Mouse (Mus musculus): ENCODE results near the gene Kbtbd4. TPM values are rescaled to one million over a fixed set of nuclear protein-coding genes. Genes with fewer than 3 reads are reported as not detected.
"Not testable (repeated sequence)": the region's sequence is repeated elsewhere in the genome, so short reads cannot be mapped to it uniquely, and the experiment has no call there.

Gene Kbtbd4
- total RNA-seq (2021): 10 to 100 TPM; 19.6 to 23.5 TPM
- long read RNA-seq, experiment 1, transcript Kbtbd4-202 (4 exons, 2,343 nt): minor isoform, 8 of 35 reads
- long read RNA-seq, experiment 1, transcript Kbtbd4-201 (4 exons, 2,437 nt): major isoform, 22 of 35 reads
- long read RNA-seq, experiment 1, partial matches to known transcripts: 1 of 35 reads
- long read RNA-seq, experiment 1, other reads (novel, unspliced or antisense): 4 of 35 reads
- long read RNA-seq, experiment 2, transcript Kbtbd4-202 (4 exons, 2,343 nt): minor isoform, 5 of 19 reads
- long read RNA-seq, experiment 2, transcript Kbtbd4-201 (4 exons, 2,437 nt): major isoform, 11 of 19 reads
- long read RNA-seq, experiment 2, partial matches to known transcripts: 1 of 19 reads
- long read RNA-seq, experiment 2, other reads (novel, unspliced or antisense): 2 of 19 reads

- peak; percentile 65 to 84 for DNase-seq (ENCODE audit: low spot score in 2 of 2)
Measured at GRCm38 (mm10) chr2:90904076-90904855, at the start of gene Kbtbd4, which contains the start of gene Ndufs3. Gene Kbtbd4, plus strand, starts transcription at chr2:90904740. Gene Ndufs3, minus strand, starts transcription at chr2:90904827.

GRCm38 (mm10) chr2:90861486-90861885, 43.1 kb upstream of the Kbtbd4 start:
- DNase-seq (ENCODE audit: low spot score in 2 of 2): no peak

DNA sequence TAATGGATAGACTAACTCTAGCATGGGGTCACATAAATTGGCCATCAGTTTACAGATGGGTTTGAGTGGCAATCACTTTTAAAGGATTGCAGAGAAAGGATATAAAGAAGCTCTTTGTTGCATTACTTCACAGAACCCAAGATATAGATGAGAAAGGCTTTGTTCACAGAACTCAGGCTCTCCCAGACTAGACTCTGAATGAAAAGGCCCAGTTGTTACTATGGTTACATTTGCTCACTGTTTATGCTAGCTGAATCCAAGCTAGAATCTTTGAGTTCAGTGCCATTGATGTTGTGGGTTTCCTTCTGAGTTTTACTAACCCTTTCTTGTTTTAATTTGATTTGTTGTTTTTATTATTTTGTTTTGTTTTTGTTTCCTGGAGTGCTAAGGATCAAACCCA, 40.4 kb upstream of the Kbtbd4 start:
- DNase-seq (ENCODE audit: low spot score in 2 of 2): no peak

DNA sequence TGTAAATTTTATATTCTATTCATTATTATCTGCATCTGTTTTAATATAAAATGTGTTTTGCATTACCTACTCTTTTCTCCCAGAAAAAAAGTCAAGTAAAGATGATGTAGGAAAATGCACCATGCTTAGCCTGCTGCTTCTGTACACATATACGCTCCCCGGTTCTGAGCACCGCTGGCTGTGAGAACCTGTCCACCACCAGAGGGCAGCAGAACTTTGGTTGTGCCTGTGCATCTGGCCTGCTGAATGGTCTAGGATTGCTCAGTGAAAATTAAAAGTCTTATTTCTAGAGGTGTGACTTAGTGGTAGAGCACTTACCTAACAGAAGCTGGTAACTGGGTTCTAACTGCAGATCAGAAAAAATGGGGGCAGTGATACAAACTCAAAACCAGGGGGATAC, 38.0 kb upstream of the Kbtbd4 start:
- DNase-seq (ENCODE audit: low spot score in 2 of 2): peak; percentile 66 to 81

DNA sequence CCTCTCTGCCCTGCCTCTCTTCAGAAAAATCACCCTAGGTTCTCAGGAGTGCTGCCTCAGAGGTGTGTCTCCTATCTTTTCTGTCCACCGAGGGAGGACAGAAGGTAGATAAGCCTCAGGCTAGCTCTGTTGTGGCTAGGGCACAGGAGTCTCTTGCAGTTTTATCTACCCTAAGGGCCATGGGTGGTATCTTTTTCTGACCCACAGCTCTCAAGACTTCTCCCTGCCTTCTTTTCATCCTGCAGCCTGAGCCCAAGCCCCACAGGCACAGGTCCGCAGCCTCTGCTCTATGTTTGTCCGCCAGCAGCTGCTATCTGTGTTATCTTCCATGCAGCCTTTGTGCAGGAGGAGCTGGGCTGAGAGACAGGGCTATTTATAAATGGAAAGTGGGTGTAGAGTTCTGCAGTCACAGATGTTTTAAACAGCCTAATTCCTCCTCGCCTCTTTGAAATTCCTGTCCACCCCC, 34.4 kb upstream of the Kbtbd4 start:
- DNase-seq (ENCODE audit: low spot score in 2 of 2): no peak

- peak in 1 of 2 experiments; percentile 28 for DNase-seq (ENCODE audit: low spot score in 2 of 2)
Measured at GRCm38 (mm10) chr2:90871180-90871961, 33.2 kb upstream of the Kbtbd4 start.

DNA sequence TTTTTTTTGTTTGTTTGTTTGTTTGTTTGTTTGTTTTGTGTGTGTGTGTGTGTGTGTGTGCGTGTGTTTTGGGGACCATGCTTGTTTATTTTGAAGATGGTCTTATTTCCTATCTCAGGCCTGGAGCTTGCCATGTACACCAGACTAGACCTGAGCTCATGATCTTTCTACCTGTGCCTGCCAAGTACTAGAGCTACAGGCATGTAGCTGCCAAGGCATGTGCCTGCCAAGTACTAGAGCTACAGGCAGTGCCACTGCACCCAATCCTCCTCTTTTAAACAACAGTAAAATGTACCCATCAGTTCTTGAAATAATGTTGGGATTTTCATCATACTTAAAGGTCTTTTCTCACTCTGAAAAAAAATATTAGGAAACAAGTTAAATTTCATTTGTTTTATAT, 30.5 kb upstream of the Kbtbd4 start:
- no peak for DNase-seq (ENCODE audit: low spot score in 2 of 2)

DNA sequence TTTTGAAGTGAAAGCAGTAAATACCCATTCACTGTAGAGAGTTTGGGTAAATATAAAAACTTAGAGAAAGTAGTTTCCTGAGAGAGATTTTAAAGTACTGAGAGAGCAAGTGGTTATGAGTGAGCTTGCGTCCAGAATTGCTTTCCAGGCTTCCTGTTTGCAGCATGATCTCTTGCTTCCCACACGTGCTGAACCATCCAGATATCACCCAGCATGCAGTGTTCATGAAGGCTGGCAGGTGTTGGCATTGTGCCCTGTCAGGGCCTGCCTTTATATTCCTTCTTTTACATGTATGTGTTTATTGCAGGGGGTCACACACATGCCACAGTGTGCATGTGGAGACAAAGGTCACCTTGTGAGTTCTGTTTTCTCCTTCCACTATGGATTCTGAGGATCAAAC, 29.3 kb upstream of the Kbtbd4 start:
- DNase-seq (ENCODE audit: low spot score in 2 of 2): no peak

GRCm38 (mm10) chr2:90877584-90878259, 26.8 kb upstream of the Kbtbd4 start:
- no peak for DNase-seq (ENCODE audit: low spot score in 2 of 2)

GRCm38 (mm10) chr2:90879419-90879818, 25.1 kb upstream of the Kbtbd4 start:
- no peak for DNase-seq (ENCODE audit: low spot score in 2 of 2)

- DNase-seq (ENCODE audit: low spot score in 2 of 2): no peak
Measured at GRCm38 (mm10) chr2:90880144-90880785, 24.3 kb upstream of the Kbtbd4 start.

DNA sequence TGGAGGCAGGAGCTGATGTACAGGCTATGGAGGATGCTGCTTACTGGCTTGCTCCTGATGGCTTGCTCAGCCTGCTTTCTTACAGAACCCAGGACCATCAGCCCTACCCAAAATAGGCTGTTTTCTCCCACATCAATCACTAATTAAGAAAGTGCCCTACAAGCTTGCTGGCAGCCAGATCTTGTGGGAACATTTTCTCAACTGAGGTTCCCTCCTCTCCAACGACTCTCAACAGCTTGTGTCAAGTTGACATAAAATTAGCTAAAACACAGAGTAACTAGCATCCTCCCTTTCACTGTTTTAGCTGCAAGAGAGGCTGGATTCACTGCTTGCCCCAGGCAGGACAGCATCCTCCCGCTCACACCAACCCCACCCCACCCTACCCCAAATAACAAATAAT, 22.7 kb upstream of the Kbtbd4 start:
- DNase-seq (ENCODE audit: low spot score in 2 of 2): no peak

DNA sequence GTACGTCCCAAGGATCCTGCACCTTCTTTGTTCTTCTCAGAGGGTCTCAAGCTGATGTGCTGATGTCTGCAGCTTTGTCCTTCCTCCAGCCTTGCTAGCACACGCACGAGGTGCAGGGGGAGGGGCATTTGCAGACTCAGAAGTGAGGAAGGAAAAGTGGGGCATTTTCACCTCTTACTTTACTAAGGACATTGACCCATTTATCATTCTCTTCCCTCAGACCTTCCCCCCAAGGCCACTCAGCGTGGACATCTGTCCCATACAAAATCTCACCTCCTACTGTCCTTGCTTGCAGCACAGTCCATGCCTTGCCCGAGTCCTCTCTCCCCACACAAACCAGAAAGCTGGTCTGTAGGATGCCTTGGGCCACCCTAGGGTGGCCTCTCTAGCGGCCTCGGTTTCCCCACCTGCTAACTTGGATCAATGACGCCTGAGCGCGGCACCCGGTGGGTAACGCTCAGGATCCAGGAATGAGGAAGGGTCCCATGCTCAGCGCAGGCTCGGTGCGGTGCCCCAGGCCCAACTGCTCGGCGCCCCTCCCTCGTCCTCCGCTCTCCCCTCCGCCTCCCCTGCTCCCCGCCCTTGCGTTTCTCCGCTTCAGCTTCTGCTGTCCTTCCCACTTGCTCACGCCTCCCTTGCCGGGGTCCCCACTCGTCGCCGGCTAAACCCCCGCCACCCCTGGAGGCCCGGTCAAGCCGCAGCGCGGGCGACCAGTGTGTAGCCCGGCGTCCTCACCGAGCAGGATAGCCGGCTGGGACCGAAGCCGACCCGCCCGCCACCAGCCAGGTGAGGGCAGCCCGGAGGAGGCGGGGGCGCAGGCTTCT, 19.1 kb upstream of the Kbtbd4 start, which contains the start of gene C1qtnf4:
Gene C1qtnf4, plus strand, starts transcription at position 643 of the 824 bp plus-strand sequence.
- DNase-seq (ENCODE audit: low spot score in 2 of 2): no peak

DNA sequence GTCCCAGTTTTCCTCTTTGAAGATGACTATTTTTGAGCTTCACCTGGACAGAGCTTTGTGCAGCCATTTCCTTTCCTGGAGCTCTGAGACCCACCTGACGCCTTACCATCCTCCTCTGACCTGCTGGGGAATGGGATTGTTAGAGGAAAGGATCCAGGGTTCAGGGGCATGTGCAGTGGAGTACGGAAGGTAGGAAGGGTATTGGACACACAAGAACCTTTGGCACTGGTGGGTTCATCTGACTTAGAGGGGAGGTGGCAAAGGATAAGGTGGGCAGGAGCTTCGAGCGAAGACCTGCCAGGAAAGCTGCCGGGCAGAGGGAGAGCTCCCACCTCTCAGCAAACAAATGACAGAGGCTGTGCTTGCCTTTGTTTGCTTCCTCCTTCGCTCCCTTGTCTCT, 18.1 kb upstream of the Kbtbd4 start:
- no peak for DNase-seq (ENCODE audit: low spot score in 2 of 2)

DNA sequence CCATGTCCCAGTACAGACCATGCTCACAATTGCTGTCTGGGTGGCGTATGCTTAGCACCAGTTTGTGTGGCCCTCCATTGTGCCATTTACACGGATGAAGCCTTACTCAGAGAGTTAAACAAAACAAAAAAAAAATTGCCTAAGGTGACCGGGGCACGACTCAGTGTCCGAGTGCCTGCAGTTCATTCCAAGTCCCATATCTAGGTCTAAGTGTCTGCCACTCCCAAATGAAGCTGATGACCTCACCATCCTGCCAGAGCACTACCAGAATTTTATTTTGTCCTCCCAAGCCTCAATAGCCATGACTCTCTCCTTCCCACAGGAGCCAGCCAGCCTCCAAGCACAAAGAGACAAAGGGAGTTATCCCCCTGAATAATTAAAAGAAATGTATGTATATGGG, 16.9 kb upstream of the Kbtbd4 start:
- no peak for DNase-seq (ENCODE audit: low spot score in 2 of 2)

DNA sequence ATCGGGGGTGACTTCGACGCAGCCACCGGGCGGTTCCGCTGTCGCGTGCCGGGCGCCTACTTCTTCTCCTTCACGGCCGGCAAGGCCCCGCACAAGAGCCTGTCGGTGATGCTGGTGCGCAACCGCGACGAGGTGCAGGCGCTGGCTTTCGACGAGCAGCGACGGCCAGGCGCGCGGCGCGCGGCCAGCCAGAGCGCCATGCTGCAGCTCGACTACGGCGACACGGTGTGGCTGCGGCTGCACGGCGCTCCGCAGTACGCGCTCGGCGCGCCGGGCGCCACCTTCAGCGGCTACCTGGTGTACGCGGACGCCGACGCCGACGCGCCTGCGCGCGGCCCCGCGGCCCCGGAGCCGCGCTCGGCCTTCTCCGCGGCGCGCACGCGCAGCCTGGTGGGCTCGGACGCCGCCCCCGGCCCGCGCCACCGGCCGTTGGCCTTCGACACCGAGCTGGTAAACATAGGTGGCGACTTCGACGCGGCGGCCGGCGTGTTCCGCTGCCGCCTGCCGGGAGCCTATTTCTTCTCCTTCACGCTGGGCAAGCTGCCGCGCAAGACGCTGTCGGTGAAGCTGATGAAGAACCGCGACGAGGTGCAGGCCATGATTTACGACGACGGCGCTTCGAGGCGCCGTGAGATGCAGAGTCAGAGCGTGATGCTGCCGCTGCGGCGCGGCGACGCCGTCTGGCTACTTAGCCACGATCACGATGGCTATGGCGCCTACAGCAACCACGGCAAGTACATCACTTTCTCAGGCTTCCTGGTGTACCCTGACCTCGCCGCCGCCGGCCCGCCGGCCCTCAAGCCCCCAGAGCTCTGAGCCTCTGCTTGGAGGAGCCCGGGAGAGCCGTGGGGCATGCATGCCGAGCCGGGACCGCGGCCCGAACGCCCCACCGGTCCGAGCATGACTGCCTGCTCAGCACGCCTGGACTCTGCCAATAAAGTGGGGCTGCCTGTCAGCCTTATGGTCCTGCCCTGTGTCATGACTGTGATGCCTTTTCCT, 14.7 kb upstream of the Kbtbd4 start:
- DNase-seq (ENCODE audit: low spot score in 2 of 2): peak; percentile 22 to 50

DNA sequence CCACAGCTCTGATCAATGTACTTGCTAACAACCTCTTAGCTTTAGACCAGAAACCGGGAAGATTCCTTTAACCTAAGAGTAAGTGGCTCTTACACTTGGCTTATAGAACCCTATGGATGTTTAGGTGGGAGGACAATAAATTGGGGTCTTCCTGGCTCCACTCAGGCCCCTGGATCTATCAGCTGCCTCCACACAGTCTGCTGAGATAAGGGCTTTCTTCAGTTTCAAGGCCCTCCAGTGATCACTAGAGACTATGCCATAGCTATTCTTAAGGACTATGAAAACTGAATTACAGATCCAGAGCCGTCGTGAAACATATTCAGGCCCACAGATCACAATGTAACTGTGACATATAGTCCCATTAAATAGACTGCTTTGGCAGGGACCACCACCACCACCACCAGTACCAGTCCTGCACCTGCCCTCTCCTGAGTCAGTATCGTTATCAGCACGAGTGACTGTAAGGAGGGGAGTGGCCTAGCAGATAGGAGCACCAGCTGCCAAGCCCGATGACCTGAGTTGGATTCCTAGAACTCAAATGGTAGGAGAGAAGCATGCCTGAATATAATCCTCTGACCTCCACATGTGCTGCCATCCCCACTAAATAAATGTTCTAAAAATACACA, 10.8 kb upstream of the Kbtbd4 start:
- DNase-seq (ENCODE audit: low spot score in 2 of 2): no peak

GRCm38 (mm10) chr2:90894299-90894677, 10.3 kb upstream of the Kbtbd4 start:
- DNase-seq (ENCODE audit: low spot score in 2 of 2): not testable (repeated sequence)

All from gastrocnemius, postnatal 4 days (tissue).